Mouse (Mus musculus): Measurements from ENCODE around the gene Gja4. TPM values are rescaled to one million over a fixed set of nuclear protein-coding genes. Genes with fewer than 3 reads are reported as not detected.

Gja4 gene
- total and polyA plus RNA-seq, 3 experiments: not detected

DNA sequence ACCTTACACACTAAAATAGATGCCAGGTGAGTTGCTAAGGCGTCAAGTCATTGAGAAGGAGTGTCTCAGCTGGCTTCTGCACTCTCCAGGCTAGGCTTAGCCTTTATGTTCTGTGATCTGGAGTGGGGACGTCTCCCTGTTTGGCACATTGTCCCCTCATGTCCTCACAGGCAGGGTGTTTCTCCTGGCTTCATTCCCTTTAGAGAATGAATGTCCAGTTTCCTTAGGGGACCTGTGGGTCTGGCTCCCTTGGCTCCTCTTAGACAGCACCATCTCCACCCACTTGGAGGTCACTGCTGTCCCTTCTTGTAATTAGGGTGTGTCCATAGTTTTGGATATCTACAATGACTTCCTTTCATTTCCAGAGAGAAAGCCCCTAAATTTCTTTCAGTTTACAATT lies 6.9 kb downstream of the Gja4 start:
- no peak for DNase-seq (ENCODE audit: extremely low read depth)
- Histone ChIP-seq H3K4me2 (ENCODE audit: insufficient read depth, low read depth, poor library complexity, severe bottlenecking) (no peak overlapping the region), H3K27me3 (replicated peaks) (peaks cover 16% of the 10 kb centered on the region), H3K4me1 (ENCODE audit: control insufficient read depth in 1 of 2, insufficient read depth in 2 of 2) (no peaks in the 10 kb centered on the region; a peak in 1 of 4 replicates), H3K79me2 (replicated peaks; ENCODE audit: control insufficient read depth, extremely low read depth, insufficient read depth, poor library complexity, severe bottlenecking) (no peaks in the 10 kb centered on the region), H3K4me3 (replicated peaks in 1 of 3; ENCODE audit: low read depth in 2 of 3, low read length in 2 of 3, poor library complexity in 1 of 3) (no peak overlapping the region), H3K9me3 (replicated peaks; ENCODE audit: low read length) (no peaks in the 10 kb centered on the region), H3K27ac (ENCODE audit: insufficient read depth, low read depth) (no peak overlapping the region), H3K9ac (ENCODE audit: insufficient read depth, low read depth) (no peak overlapping the region), H3K36me3 (replicated peaks in 1 of 2; ENCODE audit: control insufficient read depth in 1 of 2, insufficient read depth in 1 of 2, low read length in 1 of 2) (no peaks in the 10 kb centered on the region)
- TF ChIP-seq ZNF384 (IDR thresholded peaks at IDR 0.05; ENCODE audit: low read depth, low read length) (no peak), SMC3 (IDR thresholded peaks at IDR 0.05; ENCODE audit: low read depth, low read length) (no peak), ZC3H11A (IDR thresholded peaks at IDR 0.05; ENCODE audit: low read depth, low read length) (no peak), USF2 (conservative IDR thresholded peaks at IDR 0.05; ENCODE audit: low read depth, low read length) (no peak), HCFC1 (IDR thresholded peaks at IDR 0.05; ENCODE audit: low read depth, low read length) (no peak), JUN (IDR thresholded peaks at IDR 0.05; ENCODE audit: insufficient read depth, low read depth, low read length) (no peak), EP300 (IDR thresholded peaks at IDR 0.05; ENCODE audit: low read length) (no peak), MAX (IDR thresholded peaks at IDR 0.05; ENCODE audit: low read length) (no peak), TBP (conservative IDR thresholded peaks at IDR 0.05; ENCODE audit: low read depth, low read length) (no peak), MAZ (IDR thresholded peaks at IDR 0.05; ENCODE audit: low read depth, low read length) (no peak), MEF2A (IDR thresholded peaks at IDR 0.05; ENCODE audit: borderline replicate concordance, low read depth, low read length) (no peak), RCOR1 (conservative IDR thresholded peaks at IDR 0.05; ENCODE audit: low read depth, low read length) (no peak), SIN3A (IDR thresholded peaks at IDR 0.05; ENCODE audit: low read length) (no peak), MYC (IDR thresholded peaks at IDR 0.05; ENCODE audit: low read depth, low read length) (no peak), ZMIZ1 (IDR thresholded peaks at IDR 0.05; ENCODE audit: low read depth, low read length) (no peak)
- in situ Hi-C loops (cut with MboI; ENCODE audit: low pct_ligation_motif_present, low pct_unique_long_range_greater_than_20kb, low sequenced_read_pairs): no loop called here
- dilution Hi-C loops (cut with MboI; ENCODE audit: extremely low pct_ligation_motif_present, extremely low pct_unique_long_range_greater_than_20kb, low sequenced_read_pairs): no loop called here

DNA sequence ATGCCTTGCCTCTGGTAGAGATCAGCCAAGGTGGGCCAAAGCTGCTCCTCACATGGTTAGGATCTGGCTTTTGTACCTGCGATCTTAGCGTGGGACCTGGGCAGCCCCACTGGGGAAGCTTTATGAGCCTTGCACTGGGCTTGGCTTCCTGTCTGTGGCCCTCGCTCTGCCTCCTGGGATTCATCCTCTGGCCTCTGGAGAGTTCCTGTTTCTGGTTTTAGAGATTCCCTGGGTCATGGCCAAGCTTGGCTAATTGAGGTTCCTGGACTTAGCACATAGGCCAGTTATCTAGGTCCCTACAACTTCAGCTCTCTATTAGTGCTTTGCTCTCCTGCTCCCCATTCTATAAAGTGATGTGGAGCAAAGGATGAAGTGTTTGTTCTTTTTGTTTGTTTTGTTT lies 10.0 kb downstream of the Gja4 start:
- in situ Hi-C loops (cut with MboI; ENCODE audit: low pct_ligation_motif_present, low pct_unique_long_range_greater_than_20kb, low sequenced_read_pairs): no loop called here
- H3K79me2 ChIP-seq (replicated peaks; ENCODE audit: control insufficient read depth, extremely low read depth, insufficient read depth, poor library complexity, severe bottlenecking): no peaks in the 10 kb centered on the region

More for the DNA sequence above, 10.0 kb downstream of the Gja4 start:
- Histone ChIP-seq H3K27ac (ENCODE audit: insufficient read depth, low read depth) (no peak overlapping the region), H3K4me3 (replicated peaks in 1 of 3; ENCODE audit: low read depth in 2 of 3, low read length in 2 of 3, poor library complexity in 1 of 3) (no peak overlapping the region), H3K4me1 (ENCODE audit: control insufficient read depth in 1 of 2, insufficient read depth in 2 of 2) (no peaks in the 10 kb centered on the region), H3K9me3 (replicated peaks; ENCODE audit: low read length) (no peaks in the 10 kb centered on the region), H3K4me2 (ENCODE audit: insufficient read depth, low read depth, poor library complexity, severe bottlenecking) (no peak overlapping the region), H3K27me3 (replicated peaks) (peaks cover 20% of the 10 kb centered on the region), H3K36me3 (replicated peaks in 1 of 2; ENCODE audit: control insufficient read depth in 1 of 2, insufficient read depth in 1 of 2, low read length in 1 of 2) (no peaks in the 10 kb centered on the region), H3K9ac (ENCODE audit: insufficient read depth, low read depth) (no peak overlapping the region)
- dilution Hi-C loops (cut with MboI; ENCODE audit: extremely low pct_ligation_motif_present, extremely low pct_unique_long_range_greater_than_20kb, low sequenced_read_pairs): no loop called here
- DNase-seq (ENCODE audit: extremely low read depth): no peak
- TF ChIP-seq JUND (conservative IDR thresholded peaks at IDR 0.05; ENCODE audit: low read depth, low read length) (no peak), UBTF (IDR thresholded peaks at IDR 0.05; ENCODE audit: low read depth, low read length) (no peak), ZC3H11A (IDR thresholded peaks at IDR 0.05; ENCODE audit: low read depth, low read length) (no peak), MAZ (IDR thresholded peaks at IDR 0.05; ENCODE audit: low read depth, low read length) (no peak), BHLHE40 (IDR thresholded peaks at IDR 0.05; ENCODE audit: low read depth, low read length) (no peak), POLR2A (IDR thresholded peaks at IDR 0.05; ENCODE audit: low read depth, low read length) (no peak), GABPA (IDR thresholded peaks at IDR 0.05; ENCODE audit: insufficient replicate concordance, low read depth, low read length) (no peak), POLR2AphosphoS2 (IDR thresholded peaks at IDR 0.05; ENCODE audit: low read depth, low read length) (no peak), PAX5 (IDR thresholded peaks at IDR 0.05; ENCODE audit: low read length) (no peak), ZKSCAN1 (IDR thresholded peaks at IDR 0.05; ENCODE audit: borderline replicate concordance, low read depth, low read length) (no peak), NELFE (IDR thresholded peaks at IDR 0.05; ENCODE audit: low read depth, low read length) (no peak), USF2 (conservative IDR thresholded peaks at IDR 0.05; ENCODE audit: low read depth, low read length) (no peak), RAD21 (IDR thresholded peaks at IDR 0.05; ENCODE audit: low read depth, low read length) (no peak), E2F4 (IDR thresholded peaks at IDR 0.05; ENCODE audit: insufficient replicate concordance, low read depth, low read length) (no peak), KAT2A (IDR thresholded peaks at IDR 0.05; ENCODE audit: insufficient replicate concordance, low read length) (no peak), ELF1 (IDR thresholded peaks at IDR 0.05; ENCODE audit: low read depth, low read length) (no peak), TCF12 (IDR thresholded peaks at IDR 0.05; ENCODE audit: low read depth, low read length) (no peak), ETS1 (conservative IDR thresholded peaks at IDR 0.05; ENCODE audit: low read depth, low read length) (no peak), IRF4 (IDR thresholded peaks at IDR 0.05; ENCODE audit: low read depth, low read length) (no peak)
